Comparison of ENCODE assay signal across 18 mouse cellular contexts in the genomic region with DNA sequence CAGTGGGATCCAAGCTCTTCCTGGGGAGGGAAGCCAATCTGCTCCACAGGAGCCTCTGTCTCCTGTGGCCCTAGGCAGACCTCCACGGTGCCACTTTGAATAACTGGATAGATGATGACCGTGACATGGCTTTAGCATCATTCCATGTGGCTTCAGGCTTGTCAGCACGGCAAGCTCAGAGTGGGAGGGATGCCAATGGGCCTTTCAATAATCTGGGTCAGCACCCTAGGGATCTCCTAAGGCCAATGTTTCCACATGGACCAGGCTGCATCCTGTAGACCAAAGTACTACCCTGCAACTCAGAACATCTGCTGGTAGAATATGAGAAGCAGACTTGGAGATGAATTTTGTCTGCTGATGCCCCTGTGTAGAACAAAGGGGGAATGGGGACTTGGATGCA.
DNase-seq lines count a peak whose midpoint lies in the region; ATAC-seq lines count a peak whose summit lies in the region.
"Had no signal": no experiment of that assay in that cellular context is flagged by ENCODE, and none has a peak within 500 bp of the region (broad histone marks: within the 10 kb centered on the region; RNA-seq: fewer than 3 reads in every experiment).

No protein-coding gene starts in this region.

- H3K27me3 ChIP-seq in embryonic facial prominence, embryonic 14.5 days (replicated peaks; ENCODE audit: control insufficient read depth, insufficient read depth, low read length): no peaks in the 10 kb centered on the region
- no peaks in the 10 kb centered on the region for H3K27me3 ChIP-seq in embryonic facial prominence, embryonic 10.5 days (replicated peaks; ENCODE audit: low read depth, poor library complexity, severe bottlenecking)
- H3K27me3 ChIP-seq in midbrain, embryonic 14.5 days (ENCODE audit: control insufficient read depth, insufficient read depth, low read length): no peaks in the 10 kb centered on the region
- no peaks in the 10 kb centered on the region for H3K27me3 ChIP-seq in midbrain, embryonic 15.5 days (replicated peaks)
- H3K27me3 ChIP-seq: embryonic facial prominence, embryonic 15.5 days; forebrain, embryonic 12.5 days; intestine, embryonic 15.5 days; neural tube, embryonic 13.5 days had no signal

- no peaks in the 10 kb centered on the region for H3K4me1 ChIP-seq in embryonic facial prominence, embryonic 14.5 days (ENCODE audit: control insufficient read depth, insufficient read depth, low read length)
- H3K4me1 ChIP-seq in embryonic facial prominence, embryonic 10.5 days: no peaks in the 10 kb centered on the region
- H3K4me1 ChIP-seq in midbrain, embryonic 14.5 days (ENCODE audit: control insufficient read depth, insufficient read depth, low read length): no peaks in the 10 kb centered on the region
- peaks cover 4% of the 10 kb centered on the region; the same call in 1 of the 2 replicates for H3K4me1 ChIP-seq in midbrain, embryonic 15.5 days
- H3K4me1 ChIP-seq: embryonic facial prominence, embryonic 15.5 days; forebrain, embryonic 12.5 days; intestine, embryonic 15.5 days; neural tube, embryonic 13.5 days had no signal

- H3K9me3 ChIP-seq in embryonic facial prominence, embryonic 14.5 days (ENCODE audit: control insufficient read depth, low read length): peaks cover 21% of the 10 kb centered on the region
- peaks cover 6% of the 10 kb centered on the region for H3K9me3 ChIP-seq in embryonic facial prominence, embryonic 10.5 days
- H3K9me3 ChIP-seq in midbrain, embryonic 14.5 days (ENCODE audit: control insufficient read depth, low read length): peaks cover 24% of the 10 kb centered on the region
- 0 out of 2 replicates have a peak, but pooled peaks cover 11% of the 10 kb centered on the region for H3K9me3 ChIP-seq in midbrain, embryonic 15.5 days
- H3K9me3 ChIP-seq: embryonic facial prominence, embryonic 15.5 days; intestine, embryonic 15.5 days had no signal

- no peak overlapping the region for H3K4me3 ChIP-seq in embryonic facial prominence, embryonic 14.5 days (ENCODE audit: low read depth, low read length)
- no peak overlapping the region for H3K4me3 ChIP-seq in embryonic facial prominence, embryonic 10.5 days
- H3K4me3 ChIP-seq in midbrain, embryonic 14.5 days (replicated peaks; ENCODE audit: low read depth, low read length): no peak overlapping the region
- H3K4me3 ChIP-seq in midbrain, embryonic 15.5 days: no peak overlapping the region
- H3K4me3 ChIP-seq: embryonic facial prominence, embryonic 15.5 days; forebrain, embryonic 12.5 days; intestine, embryonic 15.5 days; neural tube, embryonic 13.5 days had no signal

- H3K4me2 ChIP-seq in embryonic facial prominence, embryonic 14.5 days (ENCODE audit: low read depth, low read length): no peak overlapping the region
- H3K4me2 ChIP-seq in midbrain, embryonic 14.5 days (ENCODE audit: low read length): no peak overlapping the region
- H3K4me2 ChIP-seq in midbrain, embryonic 15.5 days: no peak overlapping the region
- H3K4me2 ChIP-seq: embryonic facial prominence, embryonic 15.5 days; forebrain, embryonic 12.5 days; intestine, embryonic 15.5 days; neural tube, embryonic 13.5 days had no signal

- peaks cover 6% of the 10 kb centered on the region; the same call in 1 of the 2 replicates for H3K36me3 ChIP-seq in embryonic facial prominence, embryonic 14.5 days (ENCODE audit: control insufficient read depth, insufficient read depth, low read length)
- no peaks in the 10 kb centered on the region for H3K36me3 ChIP-seq in embryonic facial prominence, embryonic 10.5 days (replicated peaks)
- H3K36me3 ChIP-seq in midbrain, embryonic 14.5 days (ENCODE audit: control insufficient read depth, insufficient read depth, low read length): no peaks in the 10 kb centered on the region; the same call in 1 of the 2 replicates
- no peaks in the 10 kb centered on the region for H3K36me3 ChIP-seq in midbrain, embryonic 15.5 days (replicated peaks)
- H3K36me3 ChIP-seq: embryonic facial prominence, embryonic 15.5 days; forebrain, embryonic 12.5 days; intestine, embryonic 15.5 days had no signal

- no peak overlapping the region for H3K9ac ChIP-seq in embryonic facial prominence, embryonic 14.5 days (ENCODE audit: low read depth, low read length)
- no peak overlapping the region for H3K9ac ChIP-seq in midbrain, embryonic 14.5 days (replicated peaks; ENCODE audit: low read length)
- H3K9ac ChIP-seq in midbrain, embryonic 15.5 days: no peak overlapping the region
- H3K9ac ChIP-seq: embryonic facial prominence, embryonic 15.5 days; forebrain, embryonic 12.5 days; intestine, embryonic 15.5 days; neural tube, embryonic 13.5 days had no signal

- H3K27ac ChIP-seq in embryonic facial prominence, embryonic 14.5 days (replicated peaks; ENCODE audit: low read depth, low read length): no peak overlapping the region
- no peak overlapping the region for H3K27ac ChIP-seq in embryonic facial prominence, embryonic 10.5 days (replicated peaks)
- H3K27ac ChIP-seq in midbrain, embryonic 14.5 days (replicated peaks; ENCODE audit: low read depth, low read length): no peak overlapping the region
- H3K27ac ChIP-seq in midbrain, embryonic 15.5 days: no peak overlapping the region
- H3K27ac ChIP-seq: embryonic facial prominence, embryonic 15.5 days; forebrain, embryonic 12.5 days; intestine, embryonic 15.5 days; kidney, postnatal 0 days; neural tube, embryonic 13.5 days; stomach, postnatal 0 days had no signal

- ATAC-seq in embryonic facial prominence, embryonic 14.5 days (ENCODE audit: low read depth): no peak
- no peak for ATAC-seq in midbrain, embryonic 14.5 days (ENCODE audit: low FRiP score, low TSS enrichment)
- no peak for ATAC-seq in midbrain, embryonic 15.5 days (replicated peaks)
- ATAC-seq: intestine, embryonic 15.5 days had no signal

- 47% methylated on average over 3 of the region's 3 CpGs for WGBS in embryonic facial prominence, embryonic 14.5 days
- WGBS in embryonic facial prominence, embryonic 10.5 days: 79% methylated on average over 3 of the region's 3 CpGs
- 43% methylated on average over 3 of the region's 3 CpGs for WGBS in midbrain, embryonic 14.5 days
- 47% methylated on average over 3 of the region's 3 CpGs for WGBS in midbrain, embryonic 15.5 days

- intact Hi-C loops in heart, postnatal 36 days (cut with DNase I): no loop called here

- DNase-seq in embryonic facial prominence, embryonic 14.5 days (ENCODE audit: low spot score): peak; percentile 16
- no peak for DNase-seq in embryonic facial prominence, embryonic 10.5 days (ENCODE audit: low spot score)
- DNase-seq in midbrain, embryonic 14.5 days: peak; percentile 28
- peak; percentile 26 for DNase-seq in gastrocnemius, postnatal 10 days
- peak; percentile 13 to 25 for DNase-seq in heart, postnatal 36 days
- DNase-seq in spleen, postnatal 10 days (ENCODE audit: low spot score in 2 of 2): no peak
- DNase-seq in kidney, adult 8-10 months: no peak
- DNase-seq: adrenal gland, adult 2 months; liver; lung, adult 2 months; thymus, postnatal 14 days had no signal

Comparison
In these comparisons a context has a peak if more than half of its experiments do, and no peak if none do; other contexts are left out.
1. DNase-seq: peak in embryonic facial prominence, embryonic 14.5 days (single experiment), midbrain, embryonic 14.5 days (single experiment), gastrocnemius, postnatal 10 days (single experiment) and heart, postnatal 36 days (2 of 2); none in embryonic facial prominence, embryonic 10.5 days (single experiment), spleen, postnatal 10 days (0 of 2) and kidney, adult 8-10 months (0 of 2).